Mouse (Mus musculus): ENCODE results near the gene Pom121. TPM values are rescaled to one million over a fixed set of nuclear protein-coding genes. Genes with fewer than 3 reads are reported as not detected.

Gene Pom121
- polyA plus RNA-seq, 1 experiment from 2014 or later = 23.4 TPM

DNA sequence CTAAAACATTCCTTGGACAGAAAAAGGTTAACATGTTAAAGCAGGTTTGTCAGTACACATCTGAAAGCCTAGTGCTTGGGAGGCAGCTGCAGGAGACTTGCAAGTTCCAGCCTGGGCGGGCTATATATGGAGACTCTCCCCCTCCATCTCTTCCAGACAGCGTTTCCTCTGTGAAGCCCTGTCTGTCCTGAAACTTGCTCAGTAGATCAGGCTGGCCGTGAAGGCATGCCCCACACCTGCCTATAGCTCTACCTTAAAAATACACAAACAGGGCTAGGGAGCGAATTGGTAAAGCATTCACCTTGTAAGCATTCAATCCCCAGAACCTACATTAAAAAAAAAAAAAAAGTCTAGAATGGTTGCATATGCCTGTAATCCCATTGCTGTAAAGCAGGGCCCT lies 64.9 kb downstream of the Pom121 start:
- Histone ChIP-seq H3K36me3 (no peaks in the 10 kb centered on the region), H3K27me3 (ENCODE audit: low read depth, poor library complexity, severe bottlenecking) (no peaks in the 10 kb centered on the region), H3K9me3 (replicated peaks) (no peaks in the 10 kb centered on the region), H3K4me1 (peaks cover 8% of the 10 kb centered on the region; the same call in 1 of the 2 replicates), H3K27ac (no peak overlapping the region), H3K4me3 (no peak overlapping the region)
- WGBS = 87% methylated on average over 4 of the region's 4 CpGs
- peak; percentile 15 for DNase-seq (ENCODE audit: low spot score)

Small RNA genes lying within 50 kb of the gene (microRNA-seq; reads per million reads assigned to microRNA genes)
- not detected for gene Mir7033

Other genes starting within 250 kb of the Pom121 start
- 19.4 and 30.7 TPM in 2 replicates for gene Tbl2, start 244.9 kb downstream of the Pom121 start, polyA plus RNA-seq (2016; fragmentation: Nextera tagmentation; extraction: Ambion mirVana)
- gene Bcl7b, start 226.3 kb downstream of the Pom121 start, polyA plus RNA-seq (2016; fragmentation: Nextera tagmentation; extraction: Ambion mirVana) = 44.5 and 45.4 TPM in 2 replicates
- gene Baz1b, start 207.3 kb downstream of the Pom121 start, polyA plus RNA-seq (2016; fragmentation: Nextera tagmentation; extraction: Ambion mirVana) = 58.1 and 68.3 TPM in 2 replicates
- 0.25 and 1.7 TPM in 2 replicates for gene Fzd9, start 143.3 kb downstream of the Pom121 start, polyA plus RNA-seq (2016; fragmentation: Nextera tagmentation; extraction: Ambion mirVana)
- not detected in 2 replicates for gene Fkbp6, start 44.5 kb downstream of the Pom121 start, polyA plus RNA-seq (2016; fragmentation: Nextera tagmentation; extraction: Ambion mirVana)
- gene Trim50, start 41.3 kb downstream of the Pom121 start, polyA plus RNA-seq (2016; fragmentation: Nextera tagmentation; extraction: Ambion mirVana) = not detected in 2 replicates
- 53.2 and 58.5 TPM in 2 replicates for gene Nsun5, start 24.6 kb downstream of the Pom121 start, polyA plus RNA-seq (2016; fragmentation: Nextera tagmentation; extraction: Ambion mirVana)
- gene Hip1, start 150.6 kb upstream of the Pom121 start, polyA plus RNA-seq (2016; fragmentation: Nextera tagmentation; extraction: Ambion mirVana) = 46.1 and 49.1 TPM in 2 replicates
- gene Ccl26, start 169.0 kb upstream of the Pom121 start, polyA plus RNA-seq (2016; fragmentation: Nextera tagmentation; extraction: Ambion mirVana) = not detected in 2 replicates
- gene Ccl24, start 178.5 kb upstream of the Pom121 start, polyA plus RNA-seq (2016; fragmentation: Nextera tagmentation; extraction: Ambion mirVana) = 0.54 TPM in 1 of 2 replicates, not detected in the other
- gene Rhbdd2, start 238.1 kb upstream of the Pom121 start, polyA plus RNA-seq (2016; fragmentation: Nextera tagmentation; extraction: Ambion mirVana) = 61.4 and 62.5 TPM in 2 replicates